Mouse (Mus musculus) heart, postnatal 0 days (tissue): Measurements from ENCODE around the gene Arhgap32.

ENCODE experiments used
- CTCF ChIP-seq: IDR thresholded peaks from 2 replicates; pipeline ENCODE4 v1.5.1; 2016; ENCODE audit warnings: antibody characterized with exemption, control low read depth, low read depth
- EP300 ChIP-seq: IDR thresholded peaks from 2 replicates; pipeline ENCODE4 v1.6.1; 2016; ENCODE audit warnings: antibody characterized with exemption, low read depth

DNA sequence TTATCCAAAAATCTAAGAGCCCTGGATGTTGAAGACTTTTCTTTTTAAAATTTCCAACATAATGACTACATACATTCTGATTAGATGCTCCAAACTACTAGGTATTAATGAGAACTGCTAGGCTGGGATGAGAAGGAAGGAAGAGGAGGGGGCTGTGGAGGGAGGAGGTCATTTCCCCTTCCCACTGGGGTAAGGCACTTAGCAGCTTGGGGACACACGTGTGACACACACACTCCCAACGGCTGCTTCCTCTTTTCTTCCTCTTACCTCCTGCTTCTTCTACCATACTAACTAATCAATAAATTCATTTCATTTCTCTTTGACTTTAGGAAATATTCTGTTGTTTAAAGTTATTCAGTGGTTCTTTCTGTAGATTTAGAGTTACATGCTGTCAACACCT, 65.2 kb downstream of the Arhgap32 start:
- no peak for TF ChIP-seq CTCF
- no peak for TF ChIP-seq EP300
